Mouse (Mus musculus): ENCODE results near the gene Dnajc12.
"Not testable (repeated sequence)": the region's sequence is repeated elsewhere in the genome, so short reads cannot be mapped to it uniquely, and the experiment has no call there.

The Dnajc12 gene

DNA sequence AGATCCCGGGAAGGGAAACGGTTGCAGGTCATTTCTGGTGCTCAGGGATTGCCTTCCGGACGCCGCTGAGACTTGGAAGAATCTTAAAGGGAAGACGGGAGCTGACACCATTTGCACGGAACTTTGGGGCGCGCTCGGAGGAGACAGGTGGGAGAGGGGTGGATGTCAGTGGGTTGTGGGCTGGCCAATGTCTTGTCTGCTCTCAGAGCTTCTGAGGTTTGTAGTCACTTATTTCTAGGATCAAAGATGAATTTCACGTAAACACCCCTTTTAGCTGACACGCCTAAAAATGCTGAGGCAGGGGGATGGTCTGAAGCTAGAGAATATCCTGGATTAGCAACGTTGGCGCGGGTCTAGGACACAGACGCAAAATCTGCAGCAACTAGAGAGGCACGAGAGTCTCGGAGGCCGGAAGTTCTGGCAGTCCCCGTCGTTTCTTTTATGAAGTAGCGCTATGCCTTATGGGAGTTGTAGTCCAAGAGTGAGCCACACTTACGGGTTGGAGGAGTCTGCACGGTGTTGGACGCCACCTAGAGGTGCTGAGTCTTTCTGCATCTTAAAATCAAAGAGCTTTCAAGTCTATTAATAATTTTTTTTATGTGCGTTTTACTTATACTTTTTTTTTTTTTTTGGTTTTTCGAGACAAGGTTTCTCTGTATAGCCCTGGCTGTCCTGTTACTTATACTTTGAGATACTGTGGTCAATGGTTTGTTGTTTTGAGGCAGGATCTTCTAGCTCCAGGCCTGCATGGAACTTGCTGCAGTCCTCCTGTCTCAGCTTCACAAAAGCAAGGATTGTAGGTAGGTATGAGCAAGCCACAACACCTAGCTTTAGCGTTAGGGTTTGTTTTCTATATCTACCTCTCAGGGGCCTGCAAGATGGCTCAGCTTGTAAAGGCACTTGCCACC, at the start of gene Dnajc12:
TSS of gene Dnajc12 (plus strand) at position 72 of the 908 bp plus-strand sequence.
- DNase-seq (ENCODE audit: low spot score in 2 of 2): peak; percentile 91 to 93

DNA sequence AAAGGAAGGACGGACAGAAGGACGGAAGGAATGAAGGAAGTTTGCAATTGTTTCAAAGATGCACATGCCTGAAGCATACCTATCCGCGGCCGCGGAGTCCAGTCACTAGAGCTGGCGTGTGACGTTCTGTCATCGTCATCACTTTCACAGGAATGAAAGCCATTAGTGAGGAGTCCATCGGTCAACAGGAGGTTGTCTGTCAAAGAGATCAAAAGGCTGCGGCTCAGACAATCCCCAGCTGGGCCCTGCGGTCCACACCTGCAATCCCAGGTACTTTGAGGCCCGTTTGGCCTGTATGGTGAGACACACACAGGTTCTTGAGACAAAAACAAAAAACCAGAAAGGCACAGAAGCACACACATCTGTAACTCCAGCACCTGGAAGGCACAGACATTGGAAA, 45.3 kb upstream of the Dnajc12 start:
- no peak for DNase-seq (ENCODE audit: low spot score in 2 of 2)

DNA sequence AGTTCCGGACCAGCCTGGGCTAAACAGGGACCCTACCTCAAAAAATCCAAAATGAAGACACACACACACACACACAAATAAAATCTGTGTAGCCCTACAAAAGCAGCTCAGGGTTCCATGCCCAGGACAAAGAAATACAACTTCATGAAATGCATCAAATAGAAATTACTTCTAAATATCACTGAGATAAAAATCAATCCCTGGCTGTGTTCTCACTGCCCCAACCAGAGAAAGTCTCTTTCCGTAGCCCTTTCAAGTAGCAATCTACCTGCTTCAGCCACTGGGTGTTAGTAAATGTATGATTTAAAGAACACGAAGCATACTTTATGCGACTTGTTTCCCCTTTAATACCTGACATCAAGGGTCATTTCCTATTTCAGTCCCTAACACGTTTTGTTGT, 44.9 kb upstream of the Dnajc12 start:
- DNase-seq (ENCODE audit: low spot score in 2 of 2): no peak

DNA sequence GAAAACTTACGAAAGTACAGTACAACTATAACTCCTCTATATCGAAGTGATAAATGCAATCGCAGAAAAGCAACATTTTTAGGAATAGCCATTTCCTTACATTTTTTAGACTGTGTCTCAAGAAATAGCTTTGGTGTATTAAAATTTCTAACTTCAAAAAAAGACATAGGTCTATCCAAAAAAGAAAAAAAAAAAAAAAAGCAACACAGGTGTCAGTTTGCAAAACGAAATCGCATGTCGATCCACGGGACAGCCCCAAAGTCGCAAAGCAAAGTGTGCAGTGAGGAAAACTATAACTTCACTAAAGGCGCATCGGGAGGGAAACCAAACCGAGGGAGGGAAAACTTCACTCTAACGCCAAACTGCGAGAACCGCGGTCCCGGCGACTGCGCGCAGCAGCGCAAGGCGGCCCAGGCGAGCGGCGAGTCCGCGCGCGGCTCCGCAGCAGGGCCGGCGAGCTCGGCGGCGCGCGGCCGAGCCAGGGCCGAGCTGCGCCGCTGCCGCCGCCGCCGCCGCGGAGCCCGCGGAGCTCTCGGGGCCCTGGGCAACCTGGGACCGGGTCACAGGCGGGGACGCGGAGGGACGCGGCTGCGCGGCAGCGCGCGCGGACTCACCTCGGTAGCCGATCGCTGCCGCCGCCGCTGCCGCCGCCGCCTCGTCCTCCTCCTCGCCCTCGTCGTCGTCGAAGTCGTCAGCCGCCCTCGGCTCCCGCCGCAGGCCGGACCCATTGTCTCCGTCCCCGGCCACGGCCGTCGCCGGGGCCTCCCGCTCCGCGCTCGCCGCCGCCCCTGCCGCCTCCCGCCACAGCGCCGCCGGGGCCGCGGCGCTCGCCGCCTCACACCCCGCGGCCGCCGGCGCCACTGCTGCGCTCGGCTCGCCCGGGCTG, 44.0 kb upstream of the Dnajc12 start:
- DNase-seq (ENCODE audit: low spot score in 2 of 2): peak; percentile 47 to 67

DNA sequence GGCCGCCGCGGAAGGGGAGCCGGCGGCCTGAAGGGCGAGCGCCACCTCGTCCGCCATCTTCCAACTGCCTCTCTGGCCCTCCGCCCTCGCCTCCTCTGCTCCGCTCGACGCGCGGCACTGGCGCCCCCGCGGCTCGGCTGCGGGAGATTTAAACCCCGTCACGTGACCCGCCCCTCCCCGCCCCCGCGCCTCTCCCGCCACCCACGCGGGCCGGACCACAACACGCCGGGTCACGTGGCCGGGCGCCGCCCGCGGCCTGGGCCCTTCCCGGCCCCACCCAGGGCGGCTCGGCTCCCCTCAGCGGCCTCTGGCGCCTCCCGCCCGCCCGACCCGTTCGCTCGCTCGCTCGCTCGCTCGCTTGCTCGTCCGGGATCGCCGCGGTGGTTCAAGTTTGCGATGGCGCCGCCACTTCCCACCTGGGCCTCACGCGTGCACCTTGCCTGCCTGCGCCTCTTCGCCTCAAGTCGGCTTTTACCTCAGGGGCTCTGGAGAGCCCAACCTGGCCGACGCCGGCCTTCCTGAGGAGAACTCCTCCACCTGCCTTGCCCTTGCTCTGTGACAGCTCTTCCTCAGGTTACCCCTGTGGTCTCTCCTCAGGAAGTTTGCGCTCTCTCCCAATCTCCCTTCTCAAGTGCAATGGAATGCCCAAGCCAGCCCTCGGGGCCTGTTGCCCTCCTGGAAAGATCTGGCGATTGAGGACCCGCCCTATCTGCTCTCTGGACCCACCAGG, 43.2 kb upstream of the Dnajc12 start:
- DNase-seq (ENCODE audit: low spot score in 2 of 2): peak; percentile 89 to 91

DNA sequence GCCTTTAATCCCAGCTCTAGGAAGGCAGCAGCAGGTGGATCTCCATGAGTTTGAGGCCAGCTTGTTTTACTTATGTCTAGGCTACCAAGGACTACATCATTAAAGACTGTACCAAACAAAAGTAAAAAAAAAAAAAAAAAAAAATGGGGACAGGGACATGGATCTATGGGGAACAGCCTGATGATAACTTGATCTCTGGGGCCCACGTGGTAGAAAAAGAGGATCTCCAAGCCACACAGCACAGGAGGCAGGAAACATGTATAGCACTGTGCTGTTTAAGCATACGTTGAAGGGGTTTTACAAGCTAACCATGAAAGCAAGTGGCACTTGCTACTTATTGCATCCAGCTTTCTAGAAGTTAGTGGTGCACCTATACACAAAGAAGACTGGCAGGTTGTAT, 40.9 kb upstream of the Dnajc12 start:
- DNase-seq (ENCODE audit: low spot score in 2 of 2): no peak

DNA sequence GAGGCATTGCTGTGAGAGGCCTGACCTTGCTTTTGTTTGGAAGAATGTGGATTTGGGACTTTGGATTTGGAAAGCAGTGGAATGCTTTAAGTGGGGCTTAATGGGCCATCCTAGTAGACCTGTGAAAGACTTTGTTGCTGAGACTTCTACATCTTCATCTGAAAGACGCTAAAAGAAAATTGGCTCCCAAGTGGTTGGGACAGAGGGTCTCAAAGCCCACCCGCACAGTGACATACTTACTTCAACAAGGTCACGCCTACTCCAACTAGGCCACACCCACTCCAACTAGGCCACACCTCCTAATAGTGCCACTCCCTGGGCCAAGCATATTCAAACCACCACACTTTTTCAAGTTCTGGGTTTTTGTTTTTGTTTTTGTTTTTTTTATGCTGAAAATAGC, 37.5 kb upstream of the Dnajc12 start:
- no peak for DNase-seq (ENCODE audit: low spot score in 2 of 2)

DNA sequence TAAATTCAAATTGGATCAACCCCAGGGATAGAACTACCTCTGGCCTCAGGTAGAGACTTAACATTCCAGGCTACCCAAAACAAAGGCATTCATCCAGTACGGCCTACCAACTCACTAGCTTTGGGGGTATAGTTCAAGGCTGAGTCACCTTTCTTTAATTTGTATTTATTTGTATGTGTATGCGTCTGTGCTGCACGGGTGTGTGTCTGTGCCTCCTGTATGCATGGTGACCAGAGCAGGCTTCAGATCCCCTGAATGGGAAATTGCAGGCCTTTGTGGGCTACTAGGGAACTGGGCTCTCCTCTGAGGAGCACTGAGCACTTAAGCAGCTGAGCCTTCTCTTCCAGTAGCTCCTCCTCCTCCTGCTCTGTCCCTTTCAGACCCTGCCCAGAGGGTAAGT, 34.0 kb upstream of the Dnajc12 start:
- DNase-seq (ENCODE audit: low spot score in 2 of 2): no peak

DNA sequence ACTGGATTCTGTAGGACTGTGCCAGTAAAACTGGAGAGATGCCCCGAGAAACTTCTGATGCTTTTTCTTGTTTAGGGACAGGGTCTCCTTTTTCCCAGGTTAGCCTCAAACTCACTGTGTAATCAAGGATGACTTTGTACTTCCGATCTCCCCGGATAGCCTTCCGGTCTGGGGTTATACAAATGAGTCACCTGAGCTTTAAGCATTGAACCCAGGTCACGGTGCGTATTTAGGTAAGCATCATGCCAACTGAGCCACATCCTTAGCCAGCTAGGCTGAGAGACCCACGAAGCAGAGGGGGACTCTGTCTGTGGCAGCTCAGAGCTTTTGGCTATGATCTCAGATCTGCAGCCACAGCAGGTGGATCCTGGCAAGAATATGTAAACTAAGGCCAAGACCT, 31.6 kb upstream of the Dnajc12 start:
- no peak for DNase-seq (ENCODE audit: low spot score in 2 of 2)

DNA sequence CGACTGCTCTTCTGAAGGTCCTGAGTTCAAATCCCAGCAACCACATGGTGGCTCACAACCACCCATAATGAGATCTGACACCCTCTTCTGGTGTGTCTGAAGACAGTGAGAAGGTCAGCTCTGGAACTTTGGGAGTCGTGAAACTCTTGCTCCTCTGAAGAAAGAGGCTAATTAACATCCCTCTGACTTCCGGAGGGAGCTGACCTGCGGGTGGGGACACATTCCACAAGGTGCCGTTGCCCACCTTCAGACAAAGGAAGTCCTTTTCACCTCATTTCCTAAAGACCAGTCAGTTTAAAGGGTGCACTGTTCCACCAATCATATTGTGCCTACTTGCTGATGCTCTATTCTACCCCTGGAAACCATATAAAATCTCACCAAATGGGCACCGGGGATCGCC, 31.1 kb upstream of the Dnajc12 start:
- not testable (repeated sequence) for DNase-seq (ENCODE audit: low spot score in 2 of 2)

DNA sequence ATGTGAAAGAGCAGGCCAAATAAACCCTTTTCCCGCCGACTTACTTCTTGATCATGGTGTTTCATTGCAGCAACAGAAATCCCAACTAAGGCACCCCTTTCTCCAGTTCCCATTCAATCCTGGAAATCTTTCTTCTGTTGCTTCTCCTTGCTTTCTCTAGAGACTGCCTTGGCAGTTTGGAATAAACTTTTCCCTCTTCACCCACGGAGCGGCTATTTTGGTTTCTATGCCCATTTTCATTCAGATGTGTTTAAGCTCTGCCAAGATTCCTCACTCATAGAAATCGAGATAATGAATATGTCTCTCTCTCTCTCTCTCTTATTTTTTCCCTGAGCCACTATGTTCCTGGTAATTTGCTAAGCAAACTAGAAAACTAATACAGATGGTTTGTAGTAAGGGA, 30.1 kb upstream of the Dnajc12 start:
- peak; percentile 37 to 44 for DNase-seq (ENCODE audit: low spot score in 2 of 2)

DNA sequence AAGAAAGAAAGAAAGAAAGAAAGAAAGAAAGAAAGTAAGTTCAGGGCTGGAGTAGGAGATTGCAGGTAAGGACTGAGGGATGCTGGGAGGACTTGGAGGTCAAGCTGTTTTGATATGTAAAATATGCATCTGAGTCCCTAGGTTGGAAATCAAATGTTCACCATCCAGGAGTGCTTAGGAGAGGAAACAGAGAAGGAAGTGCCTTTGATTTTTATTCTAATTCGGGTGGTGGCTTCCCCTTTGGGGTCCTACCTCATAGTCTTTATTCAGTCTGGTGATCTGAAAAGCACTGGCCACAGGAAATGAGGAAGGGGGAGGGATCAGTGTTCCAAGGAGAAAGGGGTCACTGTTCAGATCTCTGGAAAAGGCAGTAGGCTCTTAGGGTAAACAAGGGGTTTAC, 21.7 kb upstream of the Dnajc12 start:
- DNase-seq (ENCODE audit: low spot score in 2 of 2): no peak

DNA sequence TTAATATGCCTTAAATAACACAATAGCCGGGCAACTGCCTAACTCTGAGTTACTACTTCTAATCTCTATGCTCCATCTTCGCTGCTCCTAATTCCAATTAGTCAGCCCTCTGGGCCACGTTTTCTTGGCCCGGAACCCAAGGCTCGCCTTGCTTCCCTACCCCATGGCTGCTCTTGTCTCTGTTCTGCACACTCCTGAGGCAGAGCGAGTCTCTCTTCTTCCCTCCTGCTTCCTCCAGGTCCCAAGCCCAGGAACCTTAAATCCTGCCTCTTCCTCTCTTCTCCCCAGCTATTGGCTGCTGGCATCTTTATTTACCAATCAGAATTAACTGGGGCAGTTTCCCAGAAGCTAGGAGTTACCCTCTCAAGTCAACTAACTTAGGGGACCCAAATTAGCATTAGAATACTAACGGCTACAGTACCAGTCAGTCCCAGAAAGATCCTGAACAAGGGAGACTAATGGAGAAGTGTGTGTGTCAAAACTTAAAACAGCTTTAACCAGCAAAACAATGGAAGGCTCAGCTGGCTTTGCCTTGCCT, 16.3 kb upstream of the Dnajc12 start:
- DNase-seq (ENCODE audit: low spot score in 2 of 2): no peak

DNA sequence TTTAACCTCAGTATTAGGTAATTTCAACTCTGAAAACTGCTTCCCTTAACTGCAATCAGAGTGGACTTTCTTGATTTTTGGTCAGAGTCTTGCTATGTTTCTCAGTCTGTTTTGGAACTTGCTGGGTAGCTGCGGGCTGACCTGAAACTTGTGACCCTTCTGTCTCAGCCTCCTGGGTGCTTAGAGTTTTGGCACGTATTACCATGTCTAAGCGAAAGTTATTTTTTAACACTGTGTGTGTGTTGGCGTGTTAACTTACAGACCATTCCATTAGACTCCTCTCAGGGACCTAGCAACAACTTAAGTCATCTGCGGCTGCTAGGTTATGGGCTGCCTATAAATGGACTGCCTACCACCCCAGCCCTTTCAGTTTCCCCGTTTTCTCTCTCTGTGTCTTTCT, 14.9 kb upstream of the Dnajc12 start:
- DNase-seq (ENCODE audit: low spot score in 2 of 2): no peak

DNA sequence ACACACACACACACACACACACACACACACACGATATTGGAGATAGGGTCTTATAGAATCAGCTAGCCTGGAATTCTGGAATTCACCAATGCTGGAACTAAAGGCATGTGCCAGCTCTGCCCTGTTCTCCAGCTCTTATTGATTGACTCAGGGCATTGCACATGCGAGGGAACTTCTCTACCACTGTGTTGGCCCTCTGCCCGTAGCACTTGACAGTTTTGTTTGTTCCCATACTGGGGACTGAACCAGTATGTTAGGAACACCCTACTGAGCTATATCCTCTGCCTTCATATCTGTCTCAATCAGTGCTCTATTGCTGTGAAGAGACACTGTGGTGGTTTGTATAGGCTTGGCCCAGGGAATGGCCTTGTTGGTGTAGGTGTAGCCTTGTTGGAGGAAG, 14.2 kb upstream of the Dnajc12 start:
- DNase-seq (ENCODE audit: low spot score in 2 of 2): no peak

DNA sequence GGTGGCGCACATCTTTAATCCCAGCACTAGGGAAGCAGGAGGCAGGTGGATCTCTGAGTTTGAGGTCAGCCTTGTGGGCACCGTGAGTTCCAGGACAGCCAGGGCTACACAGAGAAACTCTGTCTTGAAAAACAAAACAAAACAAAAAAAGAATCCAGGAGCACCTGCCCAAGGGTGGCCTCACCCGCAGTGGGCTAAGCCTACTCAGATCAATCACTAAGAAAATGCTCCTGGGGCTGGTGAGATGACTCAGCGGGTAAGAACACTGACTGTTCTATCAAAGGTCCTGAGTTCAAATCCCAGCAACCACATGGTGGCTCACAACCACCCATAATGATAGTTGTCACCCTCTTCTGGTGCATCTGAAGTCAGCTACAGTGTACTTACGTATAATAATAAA, 5.9 kb upstream of the Dnajc12 start:
- no peak for DNase-seq (ENCODE audit: low spot score in 2 of 2)

DNA sequence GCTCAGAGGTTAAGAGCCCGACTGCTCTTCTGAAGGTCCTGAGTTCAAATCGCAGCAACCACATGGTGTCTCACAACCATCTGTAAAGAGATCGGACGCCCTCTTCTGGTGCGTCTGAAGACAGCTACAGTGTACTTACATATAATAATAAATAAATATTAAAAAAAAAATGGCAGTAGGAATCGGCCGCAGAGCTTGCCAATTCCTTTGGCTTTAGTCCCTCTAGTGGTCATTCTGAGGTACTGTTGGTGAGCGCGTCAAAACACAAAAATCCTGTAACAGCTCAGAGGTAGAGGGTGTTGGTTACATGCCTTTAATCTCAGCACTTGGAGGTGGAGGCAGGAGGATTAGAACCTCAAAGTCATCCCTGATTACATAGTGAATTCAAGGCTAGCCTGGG, 4.8 kb upstream of the Dnajc12 start:
- DNase-seq (ENCODE audit: low spot score in 2 of 2): peak; percentile 66 to 74

DNA sequence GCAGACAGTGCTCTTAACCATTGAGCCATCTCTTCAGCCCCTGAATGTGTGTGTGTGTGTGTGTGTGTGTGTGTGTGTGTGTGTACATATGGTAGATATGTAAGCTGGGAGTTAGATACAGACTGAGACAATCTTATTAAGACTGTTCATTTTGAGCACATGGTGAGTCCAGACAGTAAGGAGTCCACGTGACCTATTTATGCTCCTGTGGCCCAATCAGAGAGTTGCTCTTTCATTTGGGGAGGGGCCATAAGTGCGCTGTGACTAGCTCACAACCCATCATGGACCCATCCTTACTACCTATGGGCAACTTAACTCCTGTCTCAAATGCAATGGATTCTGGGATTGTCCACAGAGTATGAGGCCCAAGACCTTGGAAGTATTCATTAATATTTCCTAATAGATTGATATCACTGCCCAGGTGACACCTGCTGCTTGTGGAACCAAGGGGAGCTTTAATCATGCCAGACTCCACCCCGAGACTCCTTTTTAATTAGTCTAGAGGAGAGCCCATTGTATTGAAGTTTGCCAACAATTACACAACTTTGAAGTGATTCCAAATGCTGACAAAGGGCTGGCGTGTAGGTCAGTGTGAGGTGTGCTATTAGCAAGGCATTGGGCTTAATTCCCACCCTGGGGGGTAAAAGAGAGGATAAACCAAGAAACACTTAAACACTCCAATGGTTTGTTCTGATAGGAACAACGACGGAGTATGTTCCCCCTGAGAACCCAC, 3.1 kb upstream of the Dnajc12 start:
- DNase-seq (ENCODE audit: low spot score in 2 of 2): no peak

DNA sequence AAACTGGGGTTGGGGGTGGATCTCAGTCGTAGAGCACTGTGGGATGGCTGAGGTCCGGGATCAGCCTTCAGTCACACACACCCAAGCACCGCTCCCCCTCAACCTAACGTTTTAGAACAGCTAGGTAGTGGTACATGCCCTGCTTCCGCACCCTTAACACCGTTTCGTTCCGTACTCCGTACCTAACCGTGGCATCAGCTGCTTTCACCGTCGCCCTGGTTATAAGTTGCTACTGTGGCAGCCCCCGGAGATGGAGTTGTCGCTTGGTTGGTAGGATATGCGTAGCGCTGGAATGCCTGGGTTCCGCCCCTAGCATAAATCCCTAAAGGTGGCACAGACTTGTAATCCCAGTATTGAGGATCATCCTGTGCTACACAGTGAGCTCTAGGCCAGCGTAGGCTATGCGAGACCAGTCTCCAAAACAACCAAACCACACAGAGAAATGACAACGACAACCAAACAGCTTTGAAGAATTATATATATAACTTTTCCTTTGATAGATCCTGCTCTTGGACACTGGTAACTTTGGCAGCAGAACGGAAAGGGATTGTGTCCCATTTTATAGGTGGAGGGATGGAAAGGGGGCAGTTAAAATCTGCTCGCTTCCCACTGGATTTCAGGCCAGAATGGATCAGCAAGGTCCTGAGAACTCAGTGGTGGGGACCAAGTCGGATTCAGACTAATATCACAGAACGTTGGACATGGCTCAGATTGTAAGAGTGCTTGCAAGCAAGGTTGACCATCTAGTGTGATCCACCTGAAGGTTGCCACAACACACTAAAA, 554 bp upstream of the Dnajc12 start, which contains the start of gene Sirt1:
TSS of gene Sirt1 (minus strand) at position 207 of the 783 bp plus-strand sequence.
- DNase-seq (ENCODE audit: low spot score in 2 of 2): no peak

DNA sequence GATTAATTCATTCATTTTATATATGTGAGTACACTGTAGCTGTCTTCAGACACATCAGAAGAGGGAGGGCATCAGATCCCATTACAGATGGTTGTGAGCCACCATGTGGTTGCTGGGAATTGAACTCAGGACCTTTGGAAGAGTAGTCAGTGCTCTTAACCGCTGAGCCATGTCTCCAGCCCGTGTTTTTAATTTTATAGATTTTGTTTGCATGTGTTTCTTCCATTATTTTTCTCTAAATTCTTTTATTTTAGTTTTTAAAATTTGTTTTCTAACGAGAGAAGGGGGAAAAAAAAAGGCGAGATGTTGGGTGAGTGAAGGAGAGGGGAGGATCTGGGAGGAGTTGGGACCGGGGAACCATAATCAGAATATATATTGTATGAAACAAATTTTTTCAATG, 3.7 kb downstream of the Dnajc12 start:
- not testable (repeated sequence) for DNase-seq (ENCODE audit: low spot score in 2 of 2)
